Comparison of ENCODE assay signal across 9 mouse cellular contexts in genomic region chr2:73660566-73661134, GRCm38 (mm10).
DNase-seq lines count a peak whose midpoint lies in the region; ATAC-seq and TF ChIP-seq lines count a peak whose summit lies in the region.
"Had no signal": no experiment of that assay in that cellular context is flagged by ENCODE, and none has a peak within 500 bp of the region (broad histone marks: within the 10 kb centered on the region; RNA-seq: fewer than 3 reads in every experiment).

No protein-coding gene starts in this region.

- no peak for TF ChIP-seq POLR2A in limb, embryonic 14.5 days (IDR thresholded peaks at IDR 0.05; ENCODE audit: borderline replicate concordance, extremely low read depth, insufficient read depth, insufficient read length)

- 91% methylated on average over 11 of the region's 11 CpGs for WGBS in heart, embryonic 11.5 days (ENCODE audit: insufficient replicate concordance)
- WGBS in lung, embryonic 16.5 days, result 93% methylated on average over 11 of the region's 11 CpGs
- WGBS in limb, embryonic 14.5 days, result 91% methylated on average over 11 of the region's 11 CpGs

- no peak for DNase-seq in heart, adult 9 months (ENCODE audit: low spot score in 2 of 2)
- no peak for DNase-seq in lung, adult 18-20 months
- no peak for DNase-seq in limb, embryonic 14.5 days (ENCODE audit: low spot score)
- DNase-seq in spleen, postnatal 4 days (ENCODE audit: low spot score in 2 of 2), result no peak
- no peak for DNase-seq in adipocyte (ENCODE audit: low spot score)
- no peak for DNase-seq in gastrocnemius, postnatal 25 days
- DNase-seq: lung, adult 2 months had no signal

- ATAC-seq in heart, embryonic 11.5 days (replicated peaks; ENCODE audit: insufficient number of reproducible peaks, low FRiP score, low TSS enrichment), result no peak
- peak; percentile 21; the same call in 1 of the 2 replicates for ATAC-seq in lung, embryonic 16.5 days (ENCODE audit: low read depth)
- ATAC-seq in limb, embryonic 14.5 days (ENCODE audit: low FRiP score, low read depth), result 0 out of 2 replicates have a peak, but pooled peaks have one; percentile 20

- no peak overlapping the region for H3K4me3 ChIP-seq in heart, embryonic 11.5 days (ENCODE audit: low read depth, low read length)
- 0 out of 2 replicates have a peak overlapping the region, but pooled peaks have one; percentile 13 for H3K4me3 ChIP-seq in lung, embryonic 16.5 days (ENCODE audit: low read length)
- no peak overlapping the region for H3K4me3 ChIP-seq in limb, embryonic 14.5 days (replicated peaks; ENCODE audit: low read length)

- H3K4me1 ChIP-seq in heart, embryonic 11.5 days (ENCODE audit: control insufficient read depth, insufficient read depth, low read length), result peaks cover 7% of the 10 kb centered on the region; the same call in 1 of the 2 replicates
- peaks cover 15% of the 10 kb centered on the region for H3K4me1 ChIP-seq in lung, embryonic 16.5 days (replicated peaks; ENCODE audit: control insufficient read depth, insufficient read depth, low read length)
- H3K4me1 ChIP-seq in limb, embryonic 14.5 days (ENCODE audit: control insufficient read depth, insufficient read depth, low read length), result no peaks in the 10 kb centered on the region

- no peak overlapping the region for H3K9ac ChIP-seq in heart, embryonic 11.5 days (ENCODE audit: low read depth, low read length)
- no peak overlapping the region for H3K9ac ChIP-seq in lung, embryonic 16.5 days (ENCODE audit: low read length)
- no peak overlapping the region for H3K9ac ChIP-seq in limb, embryonic 14.5 days (ENCODE audit: low read depth, low read length, severe bottlenecking)

- no peak overlapping the region for H3K27ac ChIP-seq in heart, embryonic 11.5 days (ENCODE audit: low read depth, low read length)
- H3K27ac ChIP-seq in lung, embryonic 16.5 days (ENCODE audit: low read length), result peak overlapping the region; percentile 55; the same call in 1 of the 2 replicates
- no peak overlapping the region for H3K27ac ChIP-seq in limb, embryonic 14.5 days (replicated peaks; ENCODE audit: low read depth, low read length)

- H3K27me3 ChIP-seq in heart, embryonic 11.5 days (ENCODE audit: control insufficient read depth, insufficient read depth, low read length), result no peaks in the 10 kb centered on the region
- no peaks in the 10 kb centered on the region for H3K27me3 ChIP-seq in lung, embryonic 16.5 days (ENCODE audit: control insufficient read depth, insufficient read depth, low read depth, low read length)
- no peaks in the 10 kb centered on the region for H3K27me3 ChIP-seq in limb, embryonic 14.5 days (ENCODE audit: control insufficient read depth, insufficient read depth, low read length)

- H3K9me3 ChIP-seq in heart, embryonic 11.5 days (replicated peaks; ENCODE audit: control insufficient read depth, low read length), result no peaks in the 10 kb centered on the region
- H3K9me3 ChIP-seq in lung, embryonic 16.5 days (ENCODE audit: control insufficient read depth, low read length), result no peaks in the 10 kb centered on the region
- H3K9me3 ChIP-seq in limb, embryonic 14.5 days (ENCODE audit: control insufficient read depth, low read length), result no peaks in the 10 kb centered on the region

- no peaks in the 10 kb centered on the region for H3K36me3 ChIP-seq in heart, embryonic 11.5 days (ENCODE audit: control insufficient read depth, insufficient read depth, low read length)
- H3K36me3 ChIP-seq in lung, embryonic 16.5 days (ENCODE audit: control insufficient read depth, insufficient read depth, low read length), result no peaks in the 10 kb centered on the region
- H3K36me3 ChIP-seq in limb, embryonic 14.5 days (ENCODE audit: control insufficient read depth, insufficient read depth, low read length), result no peaks in the 10 kb centered on the region

- H3K4me2 ChIP-seq in heart, embryonic 11.5 days, result peak overlapping the region; percentile 59
- peak overlapping the region; percentile 45 for H3K4me2 ChIP-seq in lung, embryonic 16.5 days (ENCODE audit: low read depth, low read length)
- peak overlapping the region; percentile 19; the same call in 1 of the 2 replicates for H3K4me2 ChIP-seq in limb, embryonic 14.5 days (replicated peaks; ENCODE audit: low read depth, low read length, severe bottlenecking)
